Mouse (Mus musculus): ENCODE data around the gene Gdf15. TPM values are rescaled to one million over a fixed set of nuclear protein-coding genes. Genes with fewer than 3 reads are reported as not detected.

The Gdf15 gene
- total RNA-seq, 2 experiments from 2014 or later, result not detected

DNA sequence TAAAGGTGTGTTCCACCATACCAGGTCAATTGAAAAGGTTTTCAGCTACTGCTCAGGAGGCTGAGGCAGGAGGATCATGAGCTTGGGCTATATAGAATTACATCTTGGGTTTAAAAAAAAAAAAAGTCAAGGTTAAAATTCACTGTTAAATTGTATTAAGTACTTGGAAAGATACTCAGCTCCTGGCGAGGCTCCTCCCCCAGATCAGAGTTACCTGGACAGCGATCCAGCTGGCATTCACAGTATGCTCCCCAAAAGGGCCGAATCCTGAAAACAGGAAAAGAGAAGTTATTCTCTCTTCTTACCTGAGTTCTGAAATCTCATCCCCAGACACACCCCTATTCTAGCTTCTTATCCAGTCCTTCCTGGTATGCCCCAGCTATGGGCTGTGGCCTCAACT lies 25.0 kb upstream of the Gdf15 start:
- DNase-seq, result no peak

DNA sequence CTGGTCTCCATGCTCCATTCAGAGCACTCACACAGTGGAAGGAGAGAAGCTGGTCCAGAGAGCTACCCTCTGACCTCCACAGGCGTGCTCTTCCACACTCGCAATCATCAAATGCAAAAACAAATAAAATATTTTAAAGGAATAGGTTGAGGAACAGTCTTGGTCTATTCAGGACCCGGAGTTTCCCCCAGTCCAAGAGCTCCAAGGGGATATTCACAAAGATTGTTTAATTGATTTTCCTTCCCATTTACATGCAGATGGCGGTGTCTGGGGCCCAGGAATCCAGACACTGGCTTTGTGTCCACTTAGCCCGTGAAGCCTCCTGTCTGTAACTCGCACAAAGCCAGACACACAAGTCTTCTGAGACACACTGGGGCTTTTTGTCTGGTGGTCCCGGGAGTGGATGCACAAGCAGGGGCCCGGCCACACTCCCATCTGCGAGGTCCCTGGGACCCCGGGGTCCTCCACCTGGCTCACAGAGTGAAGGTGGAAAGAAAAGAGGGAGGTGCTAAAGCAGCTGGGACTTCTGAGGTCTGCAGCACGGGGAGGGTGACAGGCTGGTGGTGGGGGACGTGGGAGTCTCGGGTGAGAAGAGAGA lies 24.0 kb upstream of the Gdf15 start:
- no peak for DNase-seq

DNA sequence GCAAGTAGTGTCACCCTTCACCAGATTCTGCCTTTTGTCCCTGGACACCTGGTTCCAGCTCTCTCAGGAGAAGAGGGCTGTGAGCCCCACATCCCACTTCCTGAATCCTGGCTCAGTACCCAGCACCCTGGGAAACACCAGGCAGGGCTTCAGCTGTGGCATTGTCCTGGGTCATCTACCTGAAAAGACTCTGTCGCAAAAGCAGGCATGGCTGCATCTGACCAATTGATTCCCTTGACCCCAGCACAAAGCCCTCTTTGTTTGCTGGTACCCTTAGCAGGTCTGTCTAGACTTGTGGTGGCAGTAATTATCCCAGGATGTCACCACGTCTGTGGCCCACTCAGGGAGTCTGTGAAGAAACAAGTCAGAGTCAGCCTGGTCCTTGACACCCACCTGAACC lies 23.2 kb upstream of the Gdf15 start:
- no peak for DNase-seq

DNA sequence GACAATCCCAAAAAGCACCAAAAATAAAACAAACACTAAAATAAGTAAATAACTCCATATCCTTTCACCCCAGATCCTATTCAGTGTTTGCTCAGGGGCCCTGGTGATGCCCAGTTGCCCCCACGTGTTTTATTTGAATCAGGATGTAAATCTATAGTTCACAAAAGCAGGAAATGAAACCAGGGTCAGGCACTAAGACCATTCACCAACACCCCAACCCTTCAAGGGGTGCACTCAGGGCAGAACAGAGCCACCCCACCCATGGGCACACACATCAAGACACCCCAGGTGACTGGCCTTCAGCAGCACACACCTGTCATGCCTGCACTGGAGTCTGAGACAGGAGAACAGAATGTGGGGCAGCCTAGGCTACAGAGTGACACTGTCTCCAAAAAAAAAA lies 21.9 kb upstream of the Gdf15 start:
- no peak for DNase-seq

DNA sequence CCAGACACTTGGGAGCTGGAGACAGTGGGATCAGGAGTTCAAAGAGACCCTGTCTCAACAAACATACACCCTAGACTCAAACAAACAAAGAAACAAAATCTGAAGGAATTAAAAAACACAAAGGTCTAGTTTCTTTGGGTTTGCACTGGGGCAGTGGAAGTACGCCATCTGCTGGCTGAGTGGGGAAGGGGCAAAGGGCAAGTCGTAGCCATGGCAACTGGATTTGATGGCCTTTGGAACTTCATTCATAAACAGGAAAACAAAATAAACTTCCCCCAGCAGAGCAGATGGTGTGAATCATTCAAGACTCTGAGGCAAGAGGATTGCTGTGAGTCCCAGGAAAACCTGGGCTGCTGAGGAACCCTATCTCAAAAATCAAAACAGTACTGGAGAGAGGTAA lies 21.0 kb upstream of the Gdf15 start:
- peak; percentile 54 for DNase-seq

DNA sequence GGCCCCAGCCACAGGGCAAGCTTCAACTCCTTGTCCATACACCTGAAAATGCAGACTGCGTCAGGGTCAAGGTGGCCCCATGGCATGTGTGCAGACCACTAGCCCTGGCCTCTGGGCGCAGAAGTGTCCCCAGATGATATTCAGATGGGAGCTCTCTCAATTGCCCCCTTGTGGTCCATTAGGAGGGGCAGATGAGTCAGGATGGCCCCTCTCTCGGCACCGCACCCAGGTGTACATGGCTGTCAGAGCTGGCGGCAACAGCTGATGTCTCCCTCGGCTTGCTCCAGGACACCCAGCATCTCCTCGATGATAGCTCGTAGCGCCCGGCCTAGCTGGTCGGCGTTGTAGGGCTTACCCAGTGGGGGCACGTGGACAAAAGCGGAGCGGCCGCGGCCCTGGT lies 18.1 kb upstream of the Gdf15 start:
- no peak for DNase-seq

DNA sequence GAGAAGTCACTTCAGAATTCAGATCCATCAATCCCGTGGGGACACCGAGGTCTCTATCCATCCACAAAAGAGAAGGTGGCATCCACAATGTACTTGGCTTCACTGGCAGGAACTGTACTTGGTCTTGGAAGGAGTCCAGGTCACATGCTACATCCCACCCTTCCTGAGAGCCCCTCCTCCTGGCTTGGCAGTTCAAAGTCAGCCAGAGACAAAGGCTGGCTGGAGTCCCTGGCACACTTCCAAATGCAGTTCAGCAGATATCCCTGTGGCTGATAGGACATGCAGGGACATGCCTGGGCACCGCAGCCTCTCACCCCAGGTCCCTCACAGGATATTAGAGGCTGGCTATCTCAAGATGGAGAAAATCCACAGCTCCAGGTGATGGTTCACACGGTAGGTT lies 17.1 kb upstream of the Gdf15 start:
- peak; percentile 67 for DNase-seq

DNA sequence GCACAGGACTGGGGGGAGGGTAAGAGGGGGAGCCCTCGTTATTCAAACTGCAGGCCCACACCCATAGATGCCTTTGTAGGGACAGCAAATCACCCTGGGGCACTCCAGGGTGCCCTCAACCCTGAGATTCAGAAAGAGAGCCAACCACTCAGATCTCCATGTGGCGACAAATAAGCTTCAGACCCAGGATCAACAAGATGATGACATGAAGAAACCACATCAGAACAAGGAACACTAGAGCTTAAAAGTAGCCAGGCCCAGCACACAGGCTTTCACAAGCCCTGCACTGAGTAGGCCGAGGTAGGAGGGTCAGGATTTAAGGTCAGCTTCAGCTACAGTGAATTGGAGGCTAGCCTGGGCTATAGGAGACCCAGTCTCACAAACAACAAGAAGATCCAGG lies 16.7 kb upstream of the Gdf15 start:
- DNase-seq, result no peak

DNA sequence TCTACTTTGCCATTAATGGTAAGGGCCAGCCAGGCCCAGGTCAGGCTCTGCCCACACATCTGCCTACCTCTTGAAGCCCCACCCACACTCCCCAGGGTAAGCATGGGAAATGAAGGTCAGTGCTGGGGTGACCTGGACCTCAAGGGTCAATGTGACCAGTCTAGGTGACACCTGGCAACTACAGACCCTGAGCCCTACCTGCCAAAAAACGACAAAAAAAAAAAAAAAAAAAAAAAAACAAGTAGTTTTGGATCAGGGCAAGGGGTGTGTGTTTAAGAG lies 15.8 kb upstream of the Gdf15 start:
- no peak for DNase-seq

DNA sequence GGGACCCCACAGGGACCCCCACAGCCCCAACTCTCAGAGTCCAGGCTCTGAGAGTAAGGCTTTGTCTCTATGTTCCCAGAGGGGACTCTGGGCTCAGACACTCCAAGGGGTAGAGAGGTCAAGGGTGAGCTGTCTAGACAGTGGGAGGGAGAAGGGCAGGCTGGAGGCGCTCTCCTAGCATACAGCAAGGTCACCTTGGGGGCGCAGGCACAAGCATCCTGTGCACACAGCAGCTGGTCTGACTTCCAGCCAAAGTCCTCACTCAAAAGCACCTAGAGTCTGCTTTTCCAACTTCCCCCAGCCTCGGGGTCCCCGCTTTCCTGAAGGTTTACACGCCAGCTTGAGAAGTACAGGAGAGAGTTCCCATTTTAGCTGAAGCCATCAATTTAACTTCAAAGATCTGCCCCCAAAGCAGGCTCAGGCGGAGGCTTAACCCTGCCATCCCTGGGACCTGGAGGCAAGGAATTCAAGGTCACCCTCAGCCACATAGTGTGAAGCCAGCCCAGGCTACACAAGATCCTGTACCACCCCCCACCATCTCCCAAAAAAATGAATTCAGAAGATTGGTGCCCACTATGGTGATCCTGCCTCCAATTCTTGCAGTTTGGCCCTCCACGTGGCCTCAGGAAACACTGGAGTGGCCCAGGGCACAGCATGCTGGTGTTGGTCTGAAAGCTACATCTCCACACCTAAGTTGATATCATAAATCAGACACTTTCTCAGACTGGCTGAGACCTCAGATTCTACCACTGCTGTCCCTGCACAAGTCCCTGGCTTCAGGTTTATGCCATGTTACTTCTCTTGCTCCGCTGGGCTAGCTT lies 15.3 kb upstream of the Gdf15 start:
- no peak for DNase-seq

DNA sequence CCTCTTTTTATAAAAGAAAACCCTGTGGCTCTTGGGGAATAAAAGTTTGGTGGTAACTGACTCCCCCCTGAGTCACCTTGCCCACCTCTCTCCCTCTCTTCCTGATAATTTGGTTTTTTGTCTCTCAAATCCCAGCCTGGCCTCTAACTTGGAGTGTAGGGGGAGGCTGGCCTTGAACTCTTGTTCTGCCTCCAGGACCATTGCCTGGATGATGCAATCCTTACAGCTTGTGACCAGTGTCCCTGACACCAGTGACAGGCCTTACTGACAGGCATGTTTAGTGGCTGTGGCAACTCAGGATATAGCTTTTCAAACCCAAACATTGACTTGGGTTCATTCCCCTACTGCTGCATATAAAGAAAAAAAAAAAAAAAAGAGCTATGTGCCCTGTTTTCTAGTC lies 14.5 kb upstream of the Gdf15 start:
- no peak for DNase-seq

DNA sequence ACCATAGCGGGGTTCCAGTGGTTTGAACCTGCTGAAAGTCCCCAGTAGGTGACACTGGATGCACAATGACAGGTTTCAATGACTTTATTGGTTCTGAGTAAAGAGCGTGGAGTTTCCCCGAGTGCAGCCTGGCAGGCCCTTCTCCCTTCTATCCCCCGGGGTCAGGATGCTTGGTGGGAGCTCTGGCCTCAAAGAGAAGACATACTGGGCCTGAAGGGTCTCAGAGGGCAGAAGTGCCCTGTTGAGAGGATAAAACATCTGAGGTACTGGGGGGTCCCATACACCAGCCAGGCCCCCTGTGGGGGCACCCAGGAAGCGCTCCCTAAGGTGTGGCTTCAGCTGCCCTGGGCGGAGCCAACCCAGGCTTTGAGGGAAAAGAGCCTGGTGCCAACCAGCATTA lies 14.1 kb upstream of the Gdf15 start:
- no peak for DNase-seq

DNA sequence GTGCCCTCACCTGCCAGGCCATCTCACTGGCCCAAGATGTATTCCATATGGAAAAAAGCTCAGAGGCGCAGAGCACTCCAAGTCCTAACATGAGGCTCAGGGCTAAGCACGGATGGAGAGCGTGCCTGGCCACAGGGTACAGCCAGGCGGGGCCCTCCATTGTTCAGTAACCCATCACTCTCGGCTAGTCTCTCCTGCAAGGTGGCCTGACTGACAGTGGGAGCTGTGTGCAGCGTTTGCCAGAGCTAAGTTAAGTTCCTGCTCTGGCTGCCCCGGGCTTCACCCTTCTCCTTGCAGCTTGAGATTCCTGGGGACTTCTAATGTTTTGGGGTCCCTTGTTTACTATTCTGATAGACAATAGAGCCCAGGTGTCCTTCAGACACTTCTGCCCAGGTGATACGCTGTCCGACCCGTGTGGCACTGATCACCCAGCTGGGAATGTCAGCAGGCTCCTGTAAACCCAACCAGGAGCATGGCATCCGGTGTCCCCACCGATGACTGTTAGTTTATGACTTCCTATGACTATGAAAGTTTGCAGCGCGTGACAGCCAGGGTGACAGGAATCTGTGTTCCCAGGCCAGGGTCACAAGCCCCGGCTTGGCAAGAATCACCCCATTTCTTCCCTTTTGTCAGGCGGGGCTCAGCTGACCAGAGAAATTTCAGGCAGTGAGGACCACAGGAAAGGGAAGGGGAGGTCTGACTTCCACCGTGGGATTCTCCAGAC lies 13.4 kb upstream of the Gdf15 start:
- DNase-seq, result no peak

DNA sequence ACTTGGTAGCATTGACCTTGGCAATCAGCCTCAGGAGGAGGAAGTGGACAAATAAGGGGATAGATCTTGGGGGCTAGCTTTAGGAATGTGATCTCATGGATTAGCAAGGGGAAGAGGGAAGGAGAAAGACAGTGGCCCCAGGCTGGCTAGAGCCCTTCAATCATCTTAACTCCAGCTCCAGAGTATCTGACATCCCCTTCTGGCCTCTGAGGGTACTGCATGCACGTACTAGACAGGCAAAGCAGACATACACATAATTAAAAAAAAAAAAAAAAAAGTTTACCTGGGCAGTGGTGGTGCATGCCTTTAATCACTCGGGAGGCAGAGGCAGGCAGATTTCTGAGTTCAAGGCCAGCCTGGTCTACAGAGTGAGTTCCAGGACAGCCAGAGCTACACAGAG lies 11.8 kb upstream of the Gdf15 start:
- no peak for DNase-seq

DNA sequence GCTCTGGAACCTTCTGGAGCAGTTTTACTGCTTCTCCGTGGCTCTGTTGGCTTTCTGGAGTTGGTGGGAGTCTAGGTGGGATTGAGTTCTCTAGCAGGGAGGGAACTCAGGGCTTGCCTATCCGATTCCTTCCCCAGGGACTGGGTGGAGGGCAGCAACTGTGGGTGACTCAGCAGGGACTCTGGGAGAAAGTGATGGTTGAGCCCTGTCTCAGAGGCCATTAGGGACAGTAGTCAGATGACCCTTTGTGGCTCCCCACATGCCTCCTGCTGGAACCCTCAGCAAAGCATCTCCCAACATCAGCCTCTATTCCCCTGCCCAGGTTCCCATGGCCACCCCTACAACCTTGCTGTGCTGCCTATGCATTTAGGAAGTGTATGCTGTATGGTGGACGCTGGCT lies 10.8 kb upstream of the Gdf15 start:
- no peak for DNase-seq

DNA sequence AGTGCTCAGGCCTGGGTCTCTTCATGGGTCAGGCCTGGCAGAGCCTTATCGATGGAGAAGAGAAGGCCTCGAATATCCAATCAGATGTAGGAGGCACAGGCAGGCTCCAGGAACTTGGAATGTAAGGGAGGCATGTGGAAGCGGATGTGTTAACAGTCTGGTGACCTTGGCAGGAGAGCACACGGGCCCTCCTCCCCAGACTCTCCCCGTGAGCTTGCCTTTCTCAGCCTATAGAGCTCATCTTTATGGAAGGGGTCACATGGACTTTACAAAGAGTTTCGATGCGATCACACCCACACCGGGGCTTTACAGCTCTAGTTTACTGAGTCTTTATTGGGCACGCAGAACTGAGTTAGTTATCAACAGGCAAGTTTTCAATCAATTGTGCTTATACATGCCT lies 6.5 kb upstream of the Gdf15 start:
- DNase-seq, result no peak

DNA sequence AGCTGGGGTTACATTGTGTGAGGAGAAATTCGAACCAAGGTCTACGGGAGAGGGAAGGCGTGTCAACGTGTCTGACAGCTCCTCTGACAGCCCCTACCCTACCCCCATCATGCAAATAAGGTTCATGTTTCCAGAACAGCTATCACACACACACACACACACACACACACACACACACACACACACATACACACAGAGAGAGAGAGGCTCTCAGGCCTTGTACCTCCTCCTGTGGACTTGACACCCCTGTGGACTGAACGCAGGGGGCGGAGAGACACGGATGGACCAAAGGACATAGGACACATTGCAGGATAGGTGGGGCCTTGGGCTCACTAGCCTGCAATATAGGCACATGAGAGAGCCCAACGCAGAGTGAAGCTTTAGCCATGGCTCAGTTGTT lies 4.6 kb upstream of the Gdf15 start:
- DNase-seq, result no peak

DNA sequence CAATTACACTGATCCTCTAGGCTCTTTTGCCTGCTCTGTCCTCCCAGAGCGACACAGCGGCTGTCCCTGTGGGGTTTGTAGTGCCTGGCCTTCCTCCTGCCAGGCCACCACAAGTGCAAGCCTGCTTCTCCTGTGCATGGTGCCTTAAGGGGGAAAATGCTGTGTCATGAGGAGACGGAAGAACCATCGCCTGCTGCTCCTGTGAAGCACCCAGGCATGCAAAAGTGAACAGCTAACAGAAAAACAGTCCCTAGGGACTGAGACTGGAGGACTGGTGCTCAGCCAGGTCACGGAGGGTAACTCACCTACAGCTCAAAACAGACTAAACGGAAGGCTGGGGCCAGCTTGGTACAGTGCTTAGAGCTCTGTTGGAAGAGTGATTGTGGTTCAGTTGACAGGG lies 3.3 kb upstream of the Gdf15 start:
- no peak for DNase-seq

DNA sequence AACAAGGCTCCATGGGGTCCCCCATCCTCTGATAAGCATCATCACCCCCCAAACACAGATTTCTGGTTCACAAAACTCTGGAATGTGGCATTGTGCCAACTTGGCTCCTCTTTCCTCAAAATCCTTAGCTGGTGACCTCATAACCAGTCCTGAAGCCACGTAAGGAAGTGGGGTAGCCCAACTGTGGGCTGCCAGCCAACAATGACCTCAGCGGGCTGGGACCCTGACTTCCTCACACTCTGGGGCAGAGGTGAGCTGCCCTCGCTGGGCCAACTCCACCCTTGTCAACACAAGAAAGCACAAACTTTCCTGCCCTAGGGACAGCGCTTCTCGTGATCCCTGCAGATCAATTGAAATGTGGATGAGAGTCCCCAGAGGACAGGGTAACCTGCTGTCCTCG lies 1.8 kb upstream of the Gdf15 start:
- peak; percentile 68 for DNase-seq

DNA sequence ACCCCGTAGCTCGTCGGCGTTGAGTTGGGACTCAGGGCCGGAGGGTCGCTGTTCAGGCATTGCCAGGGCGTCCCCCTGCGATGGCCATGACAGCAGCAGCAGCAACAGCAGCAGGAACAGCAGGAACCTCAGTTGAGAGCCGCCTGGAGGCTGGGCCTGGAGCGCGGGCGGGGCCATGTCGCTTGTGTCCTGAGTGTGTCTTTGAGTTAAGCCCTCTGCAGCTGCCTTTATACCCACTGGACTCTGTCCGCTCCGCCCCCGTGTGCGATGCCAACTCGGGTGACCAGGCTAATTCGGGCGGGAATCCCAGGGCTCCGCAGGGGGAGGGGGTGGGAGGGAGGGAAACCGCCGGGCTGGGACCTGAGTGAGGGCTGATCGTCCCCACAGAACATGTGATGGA lies 820 bp downstream of the Gdf15 start:
- no peak for DNase-seq

DNA sequence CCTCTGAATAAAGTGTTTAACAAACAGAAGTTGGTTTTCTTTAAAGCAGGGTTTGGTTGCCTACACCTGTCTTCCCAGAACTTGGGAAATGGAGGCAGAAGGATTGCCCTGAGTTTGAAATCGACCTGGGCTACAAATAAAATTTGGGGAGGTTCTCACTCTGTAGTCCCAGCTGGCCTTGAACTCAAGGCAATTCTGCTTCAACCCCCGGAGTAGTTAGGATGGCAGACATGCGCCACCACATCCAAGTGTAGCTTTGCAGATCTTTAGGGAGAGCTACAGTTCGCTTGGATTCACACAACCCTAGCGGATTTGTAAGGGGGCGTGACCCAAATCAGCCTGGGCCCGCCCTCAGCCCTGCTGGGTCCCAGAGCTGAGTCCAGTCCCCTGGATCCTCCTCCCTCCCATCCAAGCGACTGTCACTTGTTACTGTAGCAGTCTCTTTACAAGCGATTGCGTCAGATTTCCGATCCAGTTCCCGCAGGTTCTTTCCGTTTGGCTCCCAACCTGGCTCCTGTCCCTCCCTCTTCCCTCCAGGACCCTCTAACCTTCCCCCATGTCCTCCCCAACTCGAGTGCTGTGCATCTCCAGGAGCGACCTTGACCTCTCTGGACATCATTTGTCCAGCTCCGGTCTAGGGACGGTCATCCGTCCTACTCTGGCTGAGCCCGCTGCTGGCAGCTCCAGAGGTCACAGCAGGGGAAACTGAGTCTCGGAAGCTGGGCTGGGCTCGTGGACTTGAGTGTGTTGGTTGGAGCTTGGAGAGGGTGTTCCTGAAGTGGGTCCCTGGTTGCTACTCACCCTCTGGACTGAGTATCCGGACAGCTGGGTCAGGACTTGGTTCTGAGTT lies 1.5 kb downstream of the Gdf15 start:
- peak; percentile 55 for DNase-seq

DNA sequence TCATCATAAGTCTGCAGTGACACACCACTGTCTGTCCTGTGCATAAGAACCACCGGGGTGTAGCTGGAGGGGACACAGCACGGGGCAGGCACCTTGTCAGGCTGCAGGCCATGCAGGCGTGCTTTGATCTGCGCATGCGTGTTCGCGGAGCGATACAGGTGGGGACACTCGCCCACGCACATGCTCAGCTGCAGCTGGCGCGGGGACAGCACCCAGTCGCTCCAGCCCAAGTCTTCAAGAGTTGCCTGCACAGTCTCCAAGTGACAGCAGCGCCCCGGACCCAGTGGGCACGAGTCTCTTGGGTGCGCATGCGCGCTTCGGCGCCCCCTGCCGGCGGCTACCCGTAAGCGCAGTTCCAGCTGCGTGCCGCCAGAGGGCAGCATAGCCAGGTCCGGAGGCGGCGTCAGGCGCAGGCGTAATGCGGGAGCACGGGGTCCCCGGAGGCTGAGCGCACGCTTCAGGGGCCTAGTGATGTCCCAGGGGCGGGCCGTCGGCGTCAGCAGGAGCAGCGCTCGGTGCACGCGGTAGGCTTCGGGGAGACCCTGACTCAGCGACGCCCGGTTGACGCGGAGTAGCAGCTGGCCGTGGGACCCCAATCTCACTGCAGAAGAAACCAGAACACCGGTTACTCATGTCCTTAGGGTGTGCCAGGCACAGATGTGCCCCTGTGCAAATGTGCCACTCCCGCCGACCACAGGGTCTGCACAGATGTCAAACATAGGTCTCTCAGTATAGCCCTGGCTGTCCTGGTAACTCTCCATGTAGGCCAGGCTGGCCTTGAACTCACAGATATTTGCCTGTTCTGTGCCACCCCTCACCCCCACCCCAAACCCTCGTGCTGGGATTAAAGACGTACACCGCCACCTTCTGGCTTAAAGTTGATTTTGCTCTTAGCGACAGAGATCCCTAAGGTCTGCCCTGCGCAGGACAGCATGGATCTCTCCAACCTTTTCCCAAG lies 2.4 kb downstream of the Gdf15 start:
- peak; percentile 84 for DNase-seq

Measured in gastrocnemius, postnatal 10 days (tissue).